7 mouse cellular contexts compared by ENCODE assay signal in the genomic region with DNA sequence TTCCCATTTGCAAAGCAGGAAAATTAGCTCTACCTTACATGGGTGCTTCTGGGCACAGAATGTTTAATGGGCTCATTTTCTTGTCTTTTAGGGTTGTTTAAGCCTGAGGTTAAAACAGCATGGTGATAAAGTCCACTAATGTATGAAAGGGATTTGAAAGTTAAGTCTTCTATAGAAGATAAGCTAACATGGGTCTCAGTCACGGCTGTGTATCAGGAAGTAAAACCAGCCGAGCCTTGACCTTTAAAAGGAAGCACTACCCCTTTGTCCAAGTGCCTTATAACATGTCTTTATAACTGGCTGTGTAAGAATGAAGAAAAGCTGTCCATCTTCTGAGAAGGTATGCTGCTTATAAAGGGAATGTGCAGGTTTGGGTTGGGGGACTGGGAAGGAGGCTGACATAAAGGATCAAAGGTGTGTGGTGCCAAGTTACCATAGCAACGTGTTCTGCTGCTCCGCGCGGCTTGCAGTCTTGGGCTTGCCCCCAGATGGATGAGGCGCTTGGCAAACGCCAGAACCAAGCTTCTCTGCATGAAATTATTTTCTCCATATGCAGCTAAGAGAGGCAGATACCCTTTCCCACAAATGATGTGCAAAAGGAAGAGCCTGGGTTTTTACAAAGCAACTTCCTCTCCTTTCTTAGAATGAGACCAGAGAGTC. TPM values are rescaled to one million over a fixed set of nuclear protein-coding genes. Genes with fewer than 3 reads are reported as not detected.
DNase-seq lines count a peak whose midpoint lies in the region; ATAC-seq lines count a peak whose summit lies in the region.

No protein-coding gene starts in this region.

- no peaks in the 10 kb centered on the region for H3K27me3 ChIP-seq in forebrain, embryonic 15.5 days
- no peaks in the 10 kb centered on the region for H3K27me3 ChIP-seq in hindbrain, embryonic 12.5 days
- no peaks in the 10 kb centered on the region for H3K27me3 ChIP-seq in midbrain, embryonic 14.5 days (ENCODE audit: control insufficient read depth, insufficient read depth, low read length)

- peaks cover 24% of the 10 kb centered on the region for H3K4me1 ChIP-seq in forebrain, embryonic 15.5 days
- peaks cover 11% of the 10 kb centered on the region for H3K4me1 ChIP-seq in hindbrain, embryonic 12.5 days
- peaks cover 13% of the 10 kb centered on the region for H3K4me1 ChIP-seq in midbrain, embryonic 14.5 days (ENCODE audit: control insufficient read depth, insufficient read depth, low read length)

- H3K4me2 ChIP-seq in forebrain, embryonic 15.5 days (replicated peaks) = peak overlapping the region; percentile 19
- peak overlapping the region; percentile 22; the same call in 1 of the 2 replicates for H3K4me2 ChIP-seq in hindbrain, embryonic 12.5 days (replicated peaks)
- peak overlapping the region; percentile 41 for H3K4me2 ChIP-seq in midbrain, embryonic 14.5 days (ENCODE audit: low read length)

- intact Hi-C loops in left cerebral cortex, postnatal 10 days (cut with DNase I) = no loop called here

- H3K9me3 ChIP-seq in forebrain, embryonic 15.5 days = no peaks in the 10 kb centered on the region
- no peaks in the 10 kb centered on the region for H3K9me3 ChIP-seq in hindbrain, embryonic 12.5 days (replicated peaks)
- H3K9me3 ChIP-seq in midbrain, embryonic 14.5 days (ENCODE audit: control insufficient read depth, low read length) = no peaks in the 10 kb centered on the region

- 0 out of 2 replicates have a peak overlapping the region, but pooled peaks have one; percentile 2 for H3K4me3 ChIP-seq in forebrain, embryonic 15.5 days
- no peak overlapping the region for H3K4me3 ChIP-seq in hindbrain, embryonic 12.5 days
- no peak overlapping the region for H3K4me3 ChIP-seq in midbrain, embryonic 14.5 days (replicated peaks; ENCODE audit: low read depth, low read length)

- 2% methylated on average over 8 of the region's 8 CpGs for WGBS in forebrain, embryonic 15.5 days
- 9% methylated on average over 8 of the region's 8 CpGs for WGBS in hindbrain, embryonic 12.5 days
- 3% methylated on average over 8 of the region's 8 CpGs for WGBS in midbrain, embryonic 14.5 days

- peak; percentile 74 for DNase-seq in ZHBTc4 (ENCODE audit: low read depth, low spot score)
- peak; percentile 80 for DNase-seq in cerebellum, adult 11 months
- DNase-seq in left cerebral cortex, postnatal 10 days (ENCODE audit: extremely low spot score in 1 of 2, low spot score in 2 of 2) = peak; percentile 66 to 76
- DNase-seq in midbrain, embryonic 14.5 days = peak; percentile 86
- DNase-seq in ovary, postnatal 36 days (ENCODE audit: low spot score) = no peak

- no peaks in the 10 kb centered on the region for H3K36me3 ChIP-seq in forebrain, embryonic 15.5 days
- no peaks in the 10 kb centered on the region for H3K36me3 ChIP-seq in hindbrain, embryonic 12.5 days
- no peaks in the 10 kb centered on the region for H3K36me3 ChIP-seq in midbrain, embryonic 14.5 days (ENCODE audit: control insufficient read depth, insufficient read depth, low read length)

- peak overlapping the region; percentile 14; the same call in 1 of the 2 replicates for H3K9ac ChIP-seq in forebrain, embryonic 15.5 days (replicated peaks)
- no peak overlapping the region for H3K9ac ChIP-seq in hindbrain, embryonic 12.5 days
- 0 out of 2 replicates have a peak overlapping the region, but pooled peaks have one; percentile 1 for H3K9ac ChIP-seq in midbrain, embryonic 14.5 days (replicated peaks; ENCODE audit: low read length)

- ATAC-seq in forebrain, embryonic 15.5 days (replicated peaks) = peak; percentile 96
- ATAC-seq in hindbrain, embryonic 12.5 days (ENCODE audit: low FRiP score) = peak; percentile 73
- ATAC-seq in midbrain, embryonic 14.5 days (ENCODE audit: low FRiP score, low TSS enrichment) = peak; percentile 89

- peak overlapping the region; percentile 91 for H3K27ac ChIP-seq in forebrain, embryonic 15.5 days (replicated peaks)
- H3K27ac ChIP-seq in hindbrain, embryonic 12.5 days = peak overlapping the region; percentile 67
- peak overlapping the region; percentile 82 for H3K27ac ChIP-seq in midbrain, embryonic 14.5 days (replicated peaks; ENCODE audit: low read depth, low read length)

RNA-seq across cellular contexts. Expression of a gene that starts 48.2 kb away (rescaled TPM):
- 41.5 and 44.0 TPM in 2 replicates for polyA plus RNA-seq in forebrain, embryonic 15.5 days (2015; fragmentation: Nextera tagmentation; extraction: Ambion mirVana)
- polyA plus RNA-seq in hindbrain, embryonic 12.5 days (2016; fragmentation: Nextera tagmentation; extraction: Ambion mirVana) = 69.1 and 69.7 TPM in 2 replicates
- total RNA-seq in left cerebral cortex, postnatal 10 days (2021) = 10 to 100 TPM; 21.8 to 27.4 TPM
- polyA plus RNA-seq in midbrain, embryonic 14.5 days (2014; fragmentation: Nextera tagmentation; extraction: Ambion mirVana) = 29.2 and 32.9 TPM in 2 replicates
